Mouse (Mus musculus): ENCODE results near the gene Gprin3. TPM values are rescaled to one million over a fixed set of nuclear protein-coding genes. Genes with fewer than 3 reads are reported as not detected.

Gprin3 gene
- polyA plus RNA-seq, 1 experiment = 0.05 TPM

DNA sequence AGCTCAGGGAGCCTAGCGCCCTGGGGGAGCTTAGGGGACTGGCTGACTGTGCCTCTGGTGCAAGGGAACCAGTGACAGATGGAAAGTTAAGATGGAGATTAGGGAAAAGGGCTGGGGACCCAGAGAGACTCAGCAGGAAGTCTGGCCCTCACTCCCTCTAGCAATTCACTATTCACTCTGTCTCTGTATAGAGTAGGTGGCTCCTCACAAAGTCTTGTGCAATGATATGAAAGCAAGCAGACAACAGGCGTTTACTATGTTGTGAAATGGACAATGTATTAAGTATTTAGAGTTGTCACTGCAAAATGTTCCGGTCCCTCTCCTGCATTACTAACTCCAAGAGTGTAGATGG is 416 bp upstream of the Gprin3 start:
- Histone ChIP-seq H3K36me3 (ENCODE audit: control insufficient read depth, insufficient read depth, low read length) (no peaks in the 10 kb centered on the region), H3K27ac (ENCODE audit: control insufficient read depth, insufficient read depth, low read depth, low read length) (no peak overlapping the region)

DNA sequence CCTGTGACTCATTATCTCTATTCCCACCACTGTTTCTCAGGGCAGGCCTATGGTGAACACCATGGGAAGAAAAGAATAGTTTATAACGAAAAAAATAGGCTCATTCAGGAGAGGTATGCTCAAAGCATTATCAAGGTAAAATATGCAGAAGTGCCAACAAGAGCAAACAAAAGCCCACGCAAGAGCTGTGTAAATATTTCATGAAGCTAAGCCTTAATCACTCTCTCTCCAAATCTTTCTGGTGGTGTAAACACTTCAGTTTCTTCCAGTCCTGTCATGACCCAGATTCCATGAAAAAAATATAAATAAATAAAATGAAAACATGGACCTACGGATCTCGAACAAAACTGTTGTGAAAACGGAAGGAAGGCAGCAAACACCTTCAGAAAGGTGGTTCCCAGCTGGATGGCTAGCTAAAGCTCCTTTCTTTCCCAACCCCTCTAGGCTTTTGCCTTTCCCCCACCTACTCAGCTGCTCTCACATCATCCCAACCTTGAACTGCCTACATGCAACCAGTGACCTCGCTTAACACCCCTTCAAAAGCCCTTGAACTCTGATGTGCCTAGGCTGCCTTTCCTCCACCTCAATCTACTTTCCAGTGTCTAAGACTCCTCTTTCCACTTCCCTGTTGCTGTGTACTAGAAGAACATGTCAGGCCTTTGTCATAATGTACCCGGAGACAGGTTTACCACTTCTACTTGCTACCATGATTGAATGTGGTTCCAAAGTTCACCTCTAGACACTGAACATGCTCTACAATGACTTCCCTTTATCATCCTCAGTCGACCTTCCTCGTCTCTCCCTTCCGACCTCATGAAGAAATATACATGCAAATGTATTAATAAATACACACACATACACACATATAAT is 988 bp downstream of the Gprin3 start:
- H3K36me3 ChIP-seq (ENCODE audit: control insufficient read depth, insufficient read depth, low read length) = no peaks in the 10 kb centered on the region
- H3K4me1 ChIP-seq (ENCODE audit: control insufficient read depth, insufficient read depth, low read length) = peaks cover 7% of the 10 kb centered on the region
- H3K4me3 ChIP-seq (ENCODE audit: control insufficient read depth, low read depth, low read length) = no peak overlapping the region
- TF ChIP-seq POLR2A (IDR thresholded peaks at IDR 0.05; ENCODE audit: control insufficient read depth, low read depth, low read length) (no peak), CTCF (IDR thresholded peaks at IDR 0.05; ENCODE audit: control insufficient read depth, insufficient read depth, insufficient replicate concordance, low read depth, low read length) (no peak)
- H3K27ac ChIP-seq (ENCODE audit: control insufficient read depth, insufficient read depth, low read depth, low read length) = no peak overlapping the region
- H3K27me3 ChIP-seq (ENCODE audit: control insufficient read depth, insufficient read depth, low read length) = no peaks in the 10 kb centered on the region

More for the DNA sequence above, 416 bp upstream of the Gprin3 start:
- peaks cover 7% of the 10 kb centered on the region for H3K4me1 ChIP-seq (ENCODE audit: control insufficient read depth, insufficient read depth, low read length)
- H3K27me3 ChIP-seq (ENCODE audit: control insufficient read depth, insufficient read depth, low read length) = no peaks in the 10 kb centered on the region
- TF ChIP-seq POLR2A (IDR thresholded peaks at IDR 0.05; ENCODE audit: control insufficient read depth, low read depth, low read length) (no peak), CTCF (IDR thresholded peaks at IDR 0.05; ENCODE audit: control insufficient read depth, insufficient read depth, insufficient replicate concordance, low read depth, low read length) (no peak)
- peak overlapping the region; percentile 62 for H3K4me3 ChIP-seq (ENCODE audit: control insufficient read depth, low read depth, low read length)

- peaks cover 7% of the 10 kb centered on the region for H3K4me1 ChIP-seq (ENCODE audit: control insufficient read depth, insufficient read depth, low read length)
- TF ChIP-seq POLR2A (IDR thresholded peaks at IDR 0.05; ENCODE audit: control insufficient read depth, low read depth, low read length) (no peak), CTCF (IDR thresholded peaks at IDR 0.05; ENCODE audit: control insufficient read depth, insufficient read depth, insufficient replicate concordance, low read depth, low read length) (no peak)
- no peak overlapping the region for H3K27ac ChIP-seq (ENCODE audit: control insufficient read depth, insufficient read depth, low read depth, low read length)
- no peaks in the 10 kb centered on the region for H3K27me3 ChIP-seq (ENCODE audit: control insufficient read depth, insufficient read depth, low read length)
- no peaks in the 10 kb centered on the region for H3K36me3 ChIP-seq (ENCODE audit: control insufficient read depth, insufficient read depth, low read length)
- H3K4me3 ChIP-seq (ENCODE audit: control insufficient read depth, low read depth, low read length) = no peak overlapping the region
Observed at GRCm38 (mm10) chr6:59423836-59424235, 2.3 kb downstream of the Gprin3 start.

GRCm38 (mm10) chr6:59419264-59419663 is 6.8 kb downstream of the Gprin3 start:
- H3K27me3 ChIP-seq (ENCODE audit: control insufficient read depth, insufficient read depth, low read length) = no peaks in the 10 kb centered on the region
- no peak overlapping the region for H3K4me3 ChIP-seq (ENCODE audit: control insufficient read depth, low read depth, low read length)
- H3K27ac ChIP-seq (ENCODE audit: control insufficient read depth, insufficient read depth, low read depth, low read length) = no peak overlapping the region
- no peak for TF ChIP-seq POLR2A (IDR thresholded peaks at IDR 0.05; ENCODE audit: control insufficient read depth, low read depth, low read length)
- no peak for TF ChIP-seq CTCF (IDR thresholded peaks at IDR 0.05; ENCODE audit: control insufficient read depth, insufficient read depth, insufficient replicate concordance, low read depth, low read length)
- no peaks in the 10 kb centered on the region for H3K36me3 ChIP-seq (ENCODE audit: control insufficient read depth, insufficient read depth, low read length)
- no peaks in the 10 kb centered on the region for H3K4me1 ChIP-seq (ENCODE audit: control insufficient read depth, insufficient read depth, low read length)

GRCm38 (mm10) chr6:59418659-59419058 is 7.4 kb downstream of the Gprin3 start:
- no peaks in the 10 kb centered on the region for H3K4me1 ChIP-seq (ENCODE audit: control insufficient read depth, insufficient read depth, low read length)
- H3K27me3 ChIP-seq (ENCODE audit: control insufficient read depth, insufficient read depth, low read length) = no peaks in the 10 kb centered on the region
- H3K36me3 ChIP-seq (ENCODE audit: control insufficient read depth, insufficient read depth, low read length) = no peaks in the 10 kb centered on the region
- no peak for TF ChIP-seq CTCF (IDR thresholded peaks at IDR 0.05; ENCODE audit: control insufficient read depth, insufficient read depth, insufficient replicate concordance, low read depth, low read length)
- no peak for TF ChIP-seq POLR2A (IDR thresholded peaks at IDR 0.05; ENCODE audit: control insufficient read depth, low read depth, low read length)
- no peak overlapping the region for H3K27ac ChIP-seq (ENCODE audit: control insufficient read depth, insufficient read depth, low read depth, low read length)
- H3K4me3 ChIP-seq (ENCODE audit: control insufficient read depth, low read depth, low read length) = no peak overlapping the region

DNA sequence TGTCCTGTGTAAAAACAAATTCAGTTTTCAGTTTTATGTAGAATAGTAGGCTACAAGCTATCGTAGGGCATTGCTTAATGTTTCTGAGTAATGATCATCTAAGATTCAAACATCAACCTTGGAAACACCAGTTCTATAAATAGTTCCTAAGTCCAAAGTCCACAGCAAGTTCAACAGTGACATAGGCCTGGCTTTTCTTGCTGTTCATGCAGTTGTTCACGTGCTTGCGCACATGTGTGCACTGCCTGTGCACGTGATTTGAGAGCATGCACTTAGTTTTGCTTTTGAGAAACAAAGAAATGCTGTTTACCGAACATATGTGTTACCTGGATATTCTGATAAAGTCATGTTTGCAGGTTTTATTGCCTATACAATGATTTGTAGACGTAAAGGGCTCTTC is 11.3 kb downstream of the Gprin3 start:
- H3K4me3 ChIP-seq (ENCODE audit: control insufficient read depth, low read depth, low read length) = no peak overlapping the region
- no peaks in the 10 kb centered on the region for H3K27me3 ChIP-seq (ENCODE audit: control insufficient read depth, insufficient read depth, low read length)
- H3K4me1 ChIP-seq (ENCODE audit: control insufficient read depth, insufficient read depth, low read length) = no peaks in the 10 kb centered on the region
- no peak overlapping the region for H3K27ac ChIP-seq (ENCODE audit: control insufficient read depth, insufficient read depth, low read depth, low read length)
- H3K36me3 ChIP-seq (ENCODE audit: control insufficient read depth, insufficient read depth, low read length) = no peaks in the 10 kb centered on the region
- no peak for TF ChIP-seq CTCF (IDR thresholded peaks at IDR 0.05; ENCODE audit: control insufficient read depth, insufficient read depth, insufficient replicate concordance, low read depth, low read length)
- no peak for TF ChIP-seq POLR2A (IDR thresholded peaks at IDR 0.05; ENCODE audit: control insufficient read depth, low read depth, low read length)

GRCm38 (mm10) chr6:59412417-59413346 is 13.4 kb downstream of the Gprin3 start:
- TF ChIP-seq CTCF (IDR thresholded peaks at IDR 0.05; ENCODE audit: control insufficient read depth, insufficient read depth, insufficient replicate concordance, low read depth, low read length) (no peak), POLR2A (IDR thresholded peaks at IDR 0.05; ENCODE audit: control insufficient read depth, low read depth, low read length) (no peak)
- no peak overlapping the region for H3K4me3 ChIP-seq (ENCODE audit: control insufficient read depth, low read depth, low read length)
- no peaks in the 10 kb centered on the region for H3K36me3 ChIP-seq (ENCODE audit: control insufficient read depth, insufficient read depth, low read length)
- no peak overlapping the region for H3K27ac ChIP-seq (ENCODE audit: control insufficient read depth, insufficient read depth, low read depth, low read length)
- H3K27me3 ChIP-seq (ENCODE audit: control insufficient read depth, insufficient read depth, low read length) = no peaks in the 10 kb centered on the region
- no peaks in the 10 kb centered on the region for H3K4me1 ChIP-seq (ENCODE audit: control insufficient read depth, insufficient read depth, low read length)
